In genomic region chrX:130503465-130503860, GRCm38 (mm10) we compare ENCODE assay signal across 20 mouse cellular contexts.
DNase-seq lines count a peak whose midpoint lies in the region; ATAC-seq lines count a peak whose summit lies in the region.
"Had no signal": no experiment of that assay in that cellular context is flagged by ENCODE, and none has a peak within 500 bp of the region (broad histone marks: within the 10 kb centered on the region; RNA-seq: fewer than 3 reads in every experiment).

No protein-coding gene starts in this region.

- H3K36me3 ChIP-seq in forebrain, embryonic 16.5 days (ENCODE audit: control insufficient read depth, insufficient read depth): no peaks in the 10 kb centered on the region
- H3K36me3 ChIP-seq in hindbrain, embryonic 12.5 days: no peaks in the 10 kb centered on the region
- H3K36me3 ChIP-seq in neural tube, embryonic 13.5 days: no peaks in the 10 kb centered on the region
- H3K36me3 ChIP-seq: embryonic facial prominence, embryonic 13.5 days; limb, embryonic 10.5 days; liver, embryonic 12.5 days; midbrain, embryonic 12.5 days; stomach, embryonic 15.5 days had no signal

- no peaks in the 10 kb centered on the region for H3K27me3 ChIP-seq in forebrain, embryonic 16.5 days (replicated peaks; ENCODE audit: control insufficient read depth, insufficient read depth, low read length)
- H3K27me3 ChIP-seq in hindbrain, embryonic 12.5 days: peaks cover 4% of the 10 kb centered on the region; the same call in 1 of the 2 replicates
- H3K27me3 ChIP-seq in neural tube, embryonic 13.5 days: no peaks in the 10 kb centered on the region
- H3K27me3 ChIP-seq: liver, embryonic 12.5 days; midbrain, embryonic 12.5 days; stomach, embryonic 15.5 days had no signal

- peaks cover 4% of the 10 kb centered on the region for H3K4me1 ChIP-seq in forebrain, embryonic 16.5 days (replicated peaks; ENCODE audit: control insufficient read depth, insufficient read depth, low read length)
- H3K4me1 ChIP-seq in hindbrain, embryonic 12.5 days: no peaks in the 10 kb centered on the region
- peaks cover 20% of the 10 kb centered on the region for H3K4me1 ChIP-seq in neural tube, embryonic 13.5 days (replicated peaks)
- H3K4me1 ChIP-seq: embryonic facial prominence, embryonic 13.5 days; limb, embryonic 10.5 days; liver, embryonic 12.5 days; midbrain, embryonic 12.5 days; stomach, embryonic 15.5 days had no signal

- peak overlapping the region; percentile 43 for H3K4me2 ChIP-seq in forebrain, embryonic 16.5 days (ENCODE audit: low read length)
- peak overlapping the region; percentile 33 for H3K4me2 ChIP-seq in hindbrain, embryonic 12.5 days (replicated peaks)
- peak overlapping the region; percentile 50 for H3K4me2 ChIP-seq in neural tube, embryonic 13.5 days
- H3K4me2 ChIP-seq: embryonic facial prominence, embryonic 13.5 days; liver, embryonic 12.5 days; lung, embryonic 14.5 days; midbrain, embryonic 12.5 days; stomach, embryonic 15.5 days had no signal

- no peak overlapping the region; the same call in 1 of the 2 replicates for H3K4me3 ChIP-seq in forebrain, embryonic 16.5 days (replicated peaks; ENCODE audit: low read length)
- no peak overlapping the region for H3K4me3 ChIP-seq in hindbrain, embryonic 12.5 days
- peak overlapping the region; percentile 23; the same call in 1 of the 2 replicates for H3K4me3 ChIP-seq in neural tube, embryonic 13.5 days
- H3K4me3 ChIP-seq: embryonic facial prominence, embryonic 13.5 days; gastrocnemius, adult 2 months; limb, embryonic 10.5 days; liver, embryonic 12.5 days; midbrain, embryonic 12.5 days; stomach, embryonic 15.5 days had no signal

- intact Hi-C loops in gastrocnemius, postnatal 14 days (cut with DNase I; ENCODE audit: low total_unique reads): no loop called here

- DNase-seq in layer of hippocampus, postnatal 36 days: peak; percentile 6 to 7
- DNase-seq in layer of hippocampus, postnatal 10 days (ENCODE audit: low spot score in 2 of 2): no peak
- no peak for DNase-seq in retina, embryonic 14.5 days (ENCODE audit: low spot score)
- DNase-seq in gastrocnemius, postnatal 14 days: no peak
- DNase-seq: adrenal gland, postnatal 36 days; gastrocnemius, adult 2 months; heart, adult 18-20 months; kidney, adult 11 months; lung, embryonic 14.5 days; lung, postnatal 4 days; spleen, adult 18-20 months had no signal

- H3K9ac ChIP-seq in forebrain, embryonic 16.5 days (replicated peaks; ENCODE audit: low read depth, low read length): no peak overlapping the region; the same call in 1 of the 2 replicates
- no peak overlapping the region for H3K9ac ChIP-seq in hindbrain, embryonic 12.5 days
- no peak overlapping the region for H3K9ac ChIP-seq in neural tube, embryonic 13.5 days
- H3K9ac ChIP-seq: embryonic facial prominence, embryonic 13.5 days; liver, embryonic 12.5 days; lung, embryonic 14.5 days; midbrain, embryonic 12.5 days; stomach, embryonic 15.5 days had no signal

- 61% methylated on average over 3 of the region's 3 CpGs for WGBS in forebrain, embryonic 16.5 days
- WGBS in hindbrain, embryonic 12.5 days: 58% methylated on average over 3 of the region's 3 CpGs
- 33% methylated on average over 3 of the region's 3 CpGs for WGBS in neural tube, embryonic 13.5 days

- ATAC-seq in forebrain, embryonic 16.5 days: peak; percentile 31; the same call in 1 of the 2 replicates
- no peak for ATAC-seq in hindbrain, embryonic 12.5 days (ENCODE audit: low FRiP score)
- ATAC-seq in neural tube, embryonic 13.5 days (ENCODE audit: low read depth): no peak; the same call in 1 of the 2 replicates
- ATAC-seq: liver, embryonic 12.5 days had no signal

- no peaks in the 10 kb centered on the region for H3K9me3 ChIP-seq in forebrain, embryonic 16.5 days (ENCODE audit: control insufficient read depth, low read length)
- no peaks in the 10 kb centered on the region for H3K9me3 ChIP-seq in hindbrain, embryonic 12.5 days (replicated peaks)
- H3K9me3 ChIP-seq in neural tube, embryonic 13.5 days: no peaks in the 10 kb centered on the region
- H3K9me3 ChIP-seq: embryonic facial prominence, embryonic 13.5 days; limb, embryonic 10.5 days; liver, embryonic 12.5 days; midbrain, embryonic 12.5 days; stomach, embryonic 15.5 days had no signal

- H3K27ac ChIP-seq in forebrain, embryonic 16.5 days (ENCODE audit: low read length): peak overlapping the region; percentile 66
- H3K27ac ChIP-seq in hindbrain, embryonic 12.5 days: no peak overlapping the region
- H3K27ac ChIP-seq in neural tube, embryonic 13.5 days (replicated peaks): peak overlapping the region; percentile 68
- H3K27ac ChIP-seq: embryonic facial prominence, embryonic 13.5 days; gastrocnemius, adult 2 months; kidney, postnatal 0 days; limb, embryonic 10.5 days; liver, embryonic 12.5 days; midbrain, embryonic 12.5 days; stomach, embryonic 15.5 days had no signal

Comparison
In these comparisons a context has a peak if more than half of its experiments do, and no peak if none do; other contexts are left out.
1. DNase-seq: peak in layer of hippocampus, postnatal 36 days (2 of 2); none in layer of hippocampus, postnatal 10 days (0 of 2), retina, embryonic 14.5 days (single experiment) and gastrocnemius, postnatal 14 days (single experiment).
2. Peak in every context shown above with its lines, with median percentiles within 50 percentile points of each other: H3K4me2 ChIP-seq.